Mouse (Mus musculus): Measurements from ENCODE around the gene Ifit1.
"Not testable (repeated sequence)": the region's sequence is repeated elsewhere in the genome, so short reads cannot be mapped to it uniquely, and the experiment has no call there.

The Ifit1 gene

DNA sequence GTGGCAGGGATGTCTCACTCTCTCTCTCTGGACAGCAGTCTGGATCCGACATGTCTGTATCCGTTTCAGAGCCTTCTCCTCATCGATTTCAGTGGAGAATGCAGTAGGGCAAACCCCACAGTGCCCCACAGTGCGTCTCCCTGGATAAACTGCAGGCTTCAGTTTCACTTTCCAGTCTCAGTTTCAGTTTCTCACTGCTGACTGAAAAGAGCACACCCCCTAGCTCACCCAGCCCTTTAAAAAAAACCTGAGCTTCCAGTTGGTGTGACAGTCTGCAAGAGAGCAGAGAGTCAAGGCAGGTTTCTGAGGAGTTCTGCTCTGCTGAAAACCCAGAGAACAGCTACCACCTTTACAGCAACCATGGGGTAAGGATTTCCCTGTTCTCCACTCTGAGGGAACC, at the start of gene Ifit1, which contains the start of gene Ifit1bl2:
TSS of gene Ifit1 (plus strand) at position 249 of the 400 bp plus-strand sequence.
TSS of gene Ifit1bl2 (minus strand) at position 121 of the 400 bp plus-strand sequence.
- DNase-seq (ENCODE audit: low spot score) = peak; percentile 68

DNA sequence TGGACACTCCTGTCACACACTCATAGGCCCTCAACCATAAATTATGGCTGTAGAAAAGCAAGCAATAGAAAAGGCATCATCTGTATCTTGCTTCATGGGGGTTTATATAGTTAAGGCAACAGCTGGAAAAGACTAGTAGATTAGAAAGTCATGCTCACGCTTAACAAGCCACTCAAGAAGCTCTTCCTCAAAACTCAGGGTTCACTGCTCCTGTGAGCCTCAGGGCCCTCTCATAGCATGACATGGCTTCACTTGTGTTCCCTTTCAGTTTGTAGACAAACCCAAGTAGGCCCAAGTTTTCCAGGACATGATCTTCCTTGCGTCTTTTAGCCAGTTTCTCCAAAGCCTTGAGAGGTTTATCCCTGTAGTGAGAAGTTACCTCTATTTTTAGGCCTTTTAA, 47.2 kb upstream of the Ifit1 start:
- DNase-seq (ENCODE audit: low spot score) = no peak

DNA sequence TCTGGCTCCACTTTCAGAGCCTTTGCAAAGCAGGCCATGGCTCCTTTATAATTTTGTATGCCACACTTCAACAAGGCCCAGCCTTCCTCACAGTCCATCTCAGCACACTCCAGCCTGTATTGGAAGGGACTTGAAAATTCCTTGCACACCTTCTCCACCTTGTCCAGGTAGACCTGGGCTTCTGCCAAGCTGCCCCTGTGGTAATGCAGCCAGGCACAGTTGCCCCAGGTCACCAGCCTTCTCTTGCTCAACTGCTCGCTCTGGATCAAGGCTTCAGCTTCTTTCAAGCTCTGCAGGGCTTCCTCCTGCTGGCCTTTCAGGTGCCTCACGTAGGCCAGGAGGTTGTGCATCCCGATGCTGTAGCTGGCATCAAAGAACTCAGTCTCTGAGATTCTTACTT, 46.1 kb upstream of the Ifit1 start:
- DNase-seq (ENCODE audit: low spot score) = not testable (repeated sequence)

DNA sequence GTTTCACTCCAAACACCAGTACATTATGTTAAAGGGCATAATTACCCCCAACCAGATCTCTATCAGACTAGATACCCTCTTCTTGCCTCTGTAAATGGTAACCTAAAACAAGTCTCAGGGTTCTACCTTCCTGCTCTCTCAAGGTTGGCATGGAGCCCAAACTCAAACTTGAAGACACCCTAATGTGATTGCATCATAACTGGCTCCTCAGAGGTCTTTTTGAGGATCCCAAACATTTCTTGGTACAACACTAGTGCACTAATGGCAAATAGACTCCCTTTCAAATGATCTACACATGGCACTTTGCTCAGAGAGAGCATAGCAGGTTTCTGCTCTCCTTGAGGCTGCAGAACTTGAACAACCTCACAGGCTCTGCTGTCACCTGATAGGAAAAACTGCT, 43.9 kb upstream of the Ifit1 start:
- no peak for DNase-seq (ENCODE audit: low spot score)

DNA sequence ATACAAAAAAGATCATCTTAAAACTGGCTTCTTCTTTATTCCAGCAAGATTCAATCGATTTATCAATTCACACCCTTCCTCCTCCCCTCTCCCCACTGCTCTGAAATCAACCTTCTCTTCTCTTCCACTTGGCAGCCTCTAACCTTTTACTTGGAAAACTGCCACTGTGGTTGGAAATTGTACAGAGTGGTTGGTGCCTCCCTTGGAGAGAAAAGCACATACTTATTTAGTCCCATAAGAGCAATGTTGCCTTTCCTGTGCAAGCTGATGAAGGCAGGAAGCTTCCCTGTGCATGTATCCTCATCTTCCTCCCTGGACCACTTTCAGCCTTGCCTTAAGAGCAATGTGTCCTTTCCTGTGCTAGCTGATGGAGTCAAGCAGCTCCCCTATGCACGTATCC, 42.3 kb upstream of the Ifit1 start:
- DNase-seq (ENCODE audit: low spot score) = no peak

DNA sequence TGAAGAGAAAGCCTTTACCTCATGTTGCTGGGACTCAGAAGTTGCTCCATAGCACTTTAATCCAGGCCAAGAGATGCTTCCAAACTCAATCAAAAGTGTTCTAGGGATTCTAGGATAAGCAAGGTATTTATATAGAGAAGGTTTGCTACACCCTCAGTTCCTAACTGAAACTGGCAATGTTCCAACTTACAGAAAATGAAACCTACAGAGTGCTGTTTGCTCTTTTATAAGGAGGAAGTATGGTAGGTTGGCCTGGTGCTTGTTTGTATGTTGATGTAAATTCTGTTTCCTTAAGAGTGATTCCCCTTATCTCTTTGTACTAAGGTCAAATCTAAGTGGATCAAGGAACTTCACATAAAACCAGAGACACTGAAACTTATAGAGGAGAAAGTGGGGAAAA, 41.4 kb upstream of the Ifit1 start:
- peak; percentile 43 for DNase-seq (ENCODE audit: low spot score)

GRCm38 (mm10) chr19:34601888-34602287, 38.8 kb upstream of the Ifit1 start, which contains the start of gene Ifit1bl1:
Ifit1bl1 (minus strand) TSS chr19:34601956.
- peak; percentile 54 for DNase-seq (ENCODE audit: low spot score)

- DNase-seq (ENCODE audit: low spot score) = no peak
These were observed 35.2 kb upstream of the Ifit1 start for GRCm38 (mm10) chr19:34605472-34605871.

GRCm38 (mm10) chr19:34607237-34608051, 33.2 kb upstream of the Ifit1 start, which contains the start of gene Ifit3b:
Ifit3b (plus strand) TSS chr19:34607970.
- peak; percentile 46 for DNase-seq (ENCODE audit: low spot score)

DNA sequence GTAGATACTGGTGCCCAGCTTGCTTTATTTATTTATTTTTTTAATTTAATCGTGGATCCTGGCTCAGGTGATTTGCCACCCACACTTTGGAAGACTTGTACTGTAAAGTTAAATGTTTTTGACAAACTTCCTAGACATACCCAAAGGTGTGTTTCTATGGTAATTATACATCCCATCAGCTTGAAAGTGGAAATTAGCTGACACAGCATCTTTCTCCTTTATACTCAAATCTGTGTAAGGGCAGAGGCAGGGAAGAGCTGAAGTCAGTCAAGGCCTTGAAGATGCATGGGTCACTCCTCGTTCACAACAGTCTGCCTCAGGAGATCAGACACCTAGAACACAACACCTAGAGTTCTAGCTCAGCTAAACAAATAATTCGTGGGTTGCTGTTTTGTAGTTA, 30.6 kb upstream of the Ifit1 start:
- not testable (repeated sequence) for DNase-seq (ENCODE audit: low spot score)

DNA sequence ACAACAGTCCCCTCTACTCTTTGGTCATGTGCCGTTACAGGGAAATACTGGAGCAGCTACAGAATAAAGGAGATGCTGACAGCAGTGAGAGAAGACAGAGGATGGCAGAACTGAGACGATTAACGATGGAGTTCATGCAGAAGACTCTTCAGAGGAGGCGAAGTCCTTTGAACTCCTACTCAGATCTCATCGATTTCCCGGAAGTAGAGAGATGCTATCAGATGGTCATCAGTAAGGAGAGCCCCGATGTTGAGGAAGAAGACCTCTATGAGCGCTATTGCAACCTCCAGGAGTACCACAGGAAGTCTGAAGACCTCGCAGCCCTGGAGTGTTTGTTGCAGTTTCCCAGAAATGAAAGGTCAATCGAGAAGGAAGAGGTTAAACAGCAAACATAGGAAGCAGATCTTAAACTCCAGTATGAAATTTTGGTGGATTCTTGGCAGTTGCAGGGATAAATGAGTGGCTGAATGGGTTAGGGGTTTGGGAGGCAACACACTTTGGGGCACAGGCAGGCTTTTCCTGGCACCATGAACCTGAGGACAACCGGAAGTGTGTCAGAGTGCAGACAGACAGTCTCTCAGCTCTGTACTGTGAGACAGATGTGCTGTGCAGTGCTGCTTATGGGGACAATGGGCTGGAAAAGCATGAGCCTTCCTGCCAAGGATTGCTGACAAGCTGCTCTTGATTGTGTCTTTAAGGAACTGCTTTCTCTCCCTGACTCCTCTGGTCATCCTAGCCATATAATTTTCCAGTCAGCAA, 28.2 kb upstream of the Ifit1 start:
- not testable (repeated sequence) for DNase-seq (ENCODE audit: low spot score)

DNA sequence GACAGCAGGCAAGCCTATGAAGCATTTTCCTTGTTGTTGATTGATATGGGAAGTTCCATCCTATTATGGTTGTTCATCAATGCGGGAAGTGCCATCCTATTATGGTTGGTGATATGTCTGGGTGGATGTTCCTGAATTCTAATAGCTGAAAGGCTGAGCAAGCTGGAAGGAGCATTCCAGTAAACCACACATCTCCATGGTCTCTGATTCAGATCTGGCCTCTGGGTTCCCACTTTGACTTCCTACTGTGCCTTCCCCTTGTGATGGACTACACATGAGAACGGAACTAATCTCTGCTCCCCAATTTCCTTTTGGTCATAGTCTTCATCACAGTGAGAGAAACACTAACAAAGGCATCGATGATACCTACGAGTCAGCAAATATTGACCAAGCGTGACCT, 19.8 kb upstream of the Ifit1 start:
- DNase-seq (ENCODE audit: low spot score) = no peak

DNA sequence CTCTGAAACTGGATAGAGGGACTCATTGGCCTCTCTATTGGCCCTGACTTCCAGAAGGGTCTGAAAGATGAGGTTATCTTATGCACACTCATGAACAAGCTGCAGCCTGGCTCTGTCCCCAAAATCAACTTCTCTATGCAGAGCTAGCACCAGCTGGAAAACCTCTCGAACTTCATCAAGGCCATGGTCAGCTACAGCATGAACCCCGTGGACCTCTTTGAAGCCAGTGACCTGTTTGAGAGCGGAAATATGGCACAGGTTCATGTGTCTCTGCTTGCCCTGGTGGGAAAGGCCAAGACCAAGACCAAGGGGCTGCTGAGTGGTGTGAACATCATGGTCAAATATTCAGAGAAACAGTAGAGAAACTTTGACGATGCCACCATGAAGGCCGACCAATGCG, 16.9 kb upstream of the Ifit1 start:
- no peak for DNase-seq (ENCODE audit: low spot score)

DNA sequence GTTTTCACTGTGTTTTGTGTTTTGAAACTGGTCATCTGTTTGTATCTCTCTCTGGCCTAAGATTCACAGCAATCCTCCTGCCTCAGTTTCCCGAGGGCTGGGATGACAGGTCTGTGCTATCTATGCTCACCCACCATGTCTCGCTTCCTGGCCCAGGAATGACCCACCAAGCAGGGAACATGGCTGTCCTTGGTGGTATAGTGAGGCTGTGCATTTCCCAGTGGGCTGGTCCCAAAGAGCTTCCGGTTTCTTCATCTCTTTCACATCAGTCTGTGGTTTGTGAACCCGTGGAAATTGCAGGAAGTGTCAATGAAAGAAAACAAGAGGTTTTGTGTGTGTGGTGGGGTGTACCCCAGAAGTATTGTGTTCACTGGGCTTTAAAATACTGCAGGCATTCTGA, 16.0 kb upstream of the Ifit1 start:
- DNase-seq (ENCODE audit: low spot score) = peak; percentile 53

GRCm38 (mm10) chr19:34627496-34627895, 13.2 kb upstream of the Ifit1 start:
- no peak for DNase-seq (ENCODE audit: low spot score)

- no peak for DNase-seq (ENCODE audit: low spot score)
These were observed 9.2 kb upstream of the Ifit1 start for GRCm38 (mm10) chr19:34631487-34631886.

- DNase-seq (ENCODE audit: low spot score) = no peak
These were observed 7.2 kb upstream of the Ifit1 start for GRCm38 (mm10) chr19:34633484-34633883.

DNA sequence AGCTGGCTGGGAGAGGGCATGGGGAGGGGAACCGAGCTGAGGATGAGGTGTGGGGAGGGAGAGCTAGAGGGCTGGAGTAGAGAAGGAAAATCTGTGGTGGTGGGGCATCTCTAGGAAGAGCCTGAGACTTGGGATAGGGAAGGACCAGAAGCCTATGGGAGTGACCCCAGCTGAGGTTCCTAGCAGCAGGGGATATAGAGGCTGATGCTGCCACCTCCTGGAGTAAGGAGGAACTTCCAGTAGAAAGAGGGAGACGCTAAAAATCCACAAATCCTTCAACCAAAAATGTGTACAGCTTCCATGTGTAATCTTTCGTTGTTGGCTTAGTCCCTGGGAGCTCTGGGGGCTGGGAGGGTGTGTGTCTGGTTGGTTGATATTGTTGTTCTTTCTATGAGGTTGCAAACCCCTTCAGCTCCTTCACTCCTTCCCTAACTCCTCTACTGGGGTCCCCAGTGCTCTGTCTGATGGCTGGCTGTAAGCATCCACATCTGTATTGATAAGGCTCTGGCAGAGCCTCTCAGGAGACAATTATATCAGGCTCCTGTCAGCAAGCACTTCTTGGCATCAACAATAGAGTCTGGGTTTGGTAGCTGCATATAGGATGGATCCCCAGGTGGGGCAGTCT, 3.6 kb upstream of the Ifit1 start:
- DNase-seq (ENCODE audit: low spot score) = peak; percentile 52

DNA sequence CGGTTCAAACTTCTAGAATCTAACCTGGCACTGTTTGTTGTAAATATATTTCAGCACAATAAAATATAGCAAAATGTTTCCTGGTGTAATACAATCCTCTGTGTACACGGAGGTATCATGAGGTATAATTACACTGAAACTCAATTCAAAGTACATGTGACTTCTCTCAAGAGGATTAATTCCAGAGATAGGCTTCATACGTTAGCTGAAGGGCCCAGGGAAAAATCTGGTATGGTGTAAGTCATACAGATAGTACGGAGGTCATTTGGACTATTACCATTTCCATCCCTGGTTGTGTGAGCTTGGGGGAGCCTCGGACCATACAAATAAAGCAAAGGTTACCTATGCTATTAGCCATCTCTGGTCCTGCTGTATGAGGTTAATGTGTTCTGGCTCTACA, 1.9 kb downstream of the Ifit1 start:
- DNase-seq (ENCODE audit: low spot score) = no peak

GRCm38 (mm10) chr19:34647630-34648029, 7.0 kb downstream of the Ifit1 start:
- DNase-seq (ENCODE audit: low spot score) = not testable (repeated sequence)

DNA sequence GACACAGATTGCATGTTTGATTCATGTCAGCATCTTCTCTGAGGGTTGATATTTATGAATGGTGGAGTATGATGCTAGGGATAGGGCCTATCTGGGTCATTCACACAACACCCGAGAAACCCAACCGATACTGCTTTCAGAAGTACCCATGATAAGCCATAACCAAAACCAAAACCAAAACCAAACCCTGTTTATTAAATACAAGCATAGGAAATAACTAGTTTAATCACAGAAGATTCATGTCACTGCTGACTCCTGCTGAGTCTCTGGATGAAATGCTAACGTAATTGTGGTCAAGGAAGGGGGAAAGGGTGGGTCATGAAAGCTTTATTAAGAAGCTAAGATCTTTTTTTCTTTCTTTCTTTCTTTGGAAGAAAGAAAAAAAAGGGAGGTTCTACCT, 9.6 kb downstream of the Ifit1 start:
- no peak for DNase-seq (ENCODE audit: low spot score)

DNA sequence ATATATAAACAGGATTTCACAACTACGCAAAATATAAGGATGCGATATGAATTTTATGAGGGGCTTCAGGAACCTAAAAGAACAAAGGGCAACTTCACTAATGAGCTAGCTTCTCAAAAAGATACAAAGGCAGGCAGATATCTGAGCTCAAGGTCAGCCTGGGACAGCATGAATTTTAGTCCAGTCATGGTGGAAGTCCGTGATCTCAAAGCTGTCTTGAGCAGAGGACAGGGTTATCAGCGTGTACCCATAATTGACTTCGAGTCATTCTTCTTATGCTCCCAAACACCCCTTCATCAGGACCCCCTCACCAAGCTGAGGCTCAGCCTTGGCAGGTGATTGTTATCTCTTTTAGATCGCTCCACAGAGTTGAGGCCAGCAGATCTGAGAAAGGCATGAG, 10.3 kb downstream of the Ifit1 start:
- DNase-seq (ENCODE audit: low spot score) = no peak

Data from T-cell, adult 2 months (primary cell).